Mouse (Mus musculus): Measurements from ENCODE around the gene Stra6.

DNA sequence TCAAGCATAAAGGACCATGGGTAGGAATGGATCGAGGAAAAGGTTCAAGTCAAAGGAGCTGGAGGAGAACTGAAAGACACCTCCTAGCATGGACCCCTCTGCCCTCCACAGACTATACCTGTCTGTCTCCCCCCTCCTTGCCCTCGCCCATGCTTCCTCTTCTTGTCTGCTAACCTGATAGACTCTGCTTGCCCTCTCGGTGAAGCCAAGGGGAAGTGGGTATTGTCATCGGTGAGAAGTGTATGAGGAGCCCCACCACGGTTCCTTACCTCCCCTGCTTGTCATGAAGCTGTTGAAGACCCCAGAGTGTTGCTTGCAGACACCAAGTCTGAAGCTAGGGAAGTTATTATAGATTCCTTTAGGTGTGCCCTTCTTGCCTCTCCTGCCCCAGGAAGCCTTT lies 96.7 kb downstream of the Stra6 start:
- TF ChIP-seq POLR2A (IDR thresholded peaks at IDR 0.05; ENCODE audit: extremely low read depth, insufficient read depth, low read length) (no peak), CTCF (IDR thresholded peaks at IDR 0.05; ENCODE audit: low read depth, low read length) (no peak)

Data from liver, adult 2 months (tissue).